Mouse (Mus musculus): ENCODE results near the gene Gm5936.
"Not testable (repeated sequence)": the region's sequence is repeated elsewhere in the genome, so short reads cannot be mapped to it uniquely, and the experiment has no call there.

Gene Gm5936

DNA sequence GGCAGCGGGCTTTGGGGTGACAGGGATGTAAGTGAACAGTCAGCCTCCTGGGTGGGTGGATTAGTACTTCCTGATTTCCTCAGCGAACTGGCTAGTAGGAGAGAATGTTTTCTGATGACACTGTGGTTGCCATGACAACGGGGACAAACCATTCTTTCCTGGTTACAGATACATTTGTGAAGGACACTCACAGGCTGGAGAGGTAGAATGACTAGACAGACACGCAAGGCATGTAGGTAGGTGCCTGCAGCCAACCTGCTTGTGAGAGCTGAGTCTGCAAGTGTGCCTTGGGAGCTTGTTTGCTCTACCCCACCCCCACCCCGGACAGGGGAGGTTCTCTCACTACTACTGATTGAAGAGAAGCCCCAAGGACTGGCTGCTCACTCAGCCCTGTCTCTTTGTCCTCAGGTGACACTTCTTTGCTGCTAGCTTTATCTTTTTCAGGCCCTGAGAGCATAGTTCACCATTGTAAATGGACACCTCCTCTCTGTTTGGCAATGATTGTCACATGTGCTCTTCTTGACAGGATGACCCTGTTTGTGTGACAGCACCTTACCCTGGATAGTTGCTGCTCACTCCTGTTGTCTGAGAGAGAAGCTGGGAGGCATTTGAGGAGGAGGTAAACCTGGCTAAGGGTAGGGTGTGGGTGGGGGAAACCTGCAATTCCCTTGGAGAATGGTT lies at the start of gene Gm5936:
Gene Gm5936, plus strand, starts transcription at position 355 of the 681 bp plus-strand sequence.
- peak; percentile 83 for DNase-seq

DNA sequence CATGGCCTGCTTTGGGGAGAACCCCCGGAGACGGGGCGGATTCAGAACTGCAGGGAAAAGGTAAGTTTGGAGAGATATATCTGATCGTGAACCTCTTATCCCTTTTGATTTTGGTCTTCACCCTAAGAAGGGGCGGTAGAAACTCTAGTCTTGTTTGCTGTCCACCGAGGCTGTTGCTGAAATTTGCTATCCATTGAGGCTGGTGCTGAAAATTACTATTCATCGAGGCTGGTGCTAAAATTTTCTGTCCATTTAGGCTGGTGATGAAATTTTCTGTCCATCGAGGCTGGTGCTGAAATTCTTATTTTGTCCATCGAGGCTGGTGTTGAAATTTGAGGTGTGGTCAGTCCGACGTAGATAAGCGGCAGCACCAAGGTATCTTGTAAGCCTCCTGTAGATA lies 19.1 kb downstream of the Gm5936 start:
- not testable (repeated sequence) for DNase-seq

DNA sequence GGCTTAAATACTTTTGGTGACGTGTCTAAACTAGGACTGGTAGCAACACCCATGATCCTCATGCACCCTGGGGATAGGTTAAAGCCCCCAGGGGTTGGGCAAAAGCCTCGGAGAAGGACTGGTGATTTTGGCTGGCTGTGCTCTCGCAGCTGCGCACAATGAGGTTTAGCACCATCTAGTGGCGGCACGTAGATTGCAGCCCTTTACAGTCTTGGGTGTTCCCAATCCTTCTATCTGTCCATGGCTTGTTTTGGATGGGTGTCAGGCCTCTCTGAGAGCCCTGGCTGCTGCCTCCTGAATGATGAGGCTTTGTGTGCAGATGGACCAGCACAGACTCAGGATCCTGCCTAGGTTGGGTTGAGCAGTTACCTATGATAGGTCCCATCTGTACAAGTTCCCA lies 43.1 kb downstream of the Gm5936 start:
- DNase-seq: not testable (repeated sequence)

All from heart, adult 11 months (tissue).